Mouse (Mus musculus) forebrain, embryonic 11.5 days (tissue): ENCODE measurements around the gene Gprc5c. TPM values are rescaled to one million over a fixed set of nuclear protein-coding genes. Genes with fewer than 3 reads are reported as not detected.
"Not testable (repeated sequence)": the region's sequence is repeated elsewhere in the genome, so short reads cannot be mapped to it uniquely, and the experiment has no call there.

Source experiments
- ATAC-seq: fragments of 200-750 bp; cut with Nextera tagmentation; replicated peaks from 2 replicates; pipeline ENCODE4 v1.8.0; 2017; ENCODE audit warnings: moderate TSS enrichment; ENCODE audit not compliant: low FRiP score
- DNase-seq: peaks from one replicate; pipeline ENCODE4 v3.0.0-alpha.2; 2017; ENCODE audit warnings: low spot score
- H3K27ac ChIP-seq: fragments of 300-500 bp; sonication (generic); 2 replicates; pipeline ENCODE4 v1.5.1; 2014; ENCODE audit warnings: low read depth, low read length
- H3K27me3 ChIP-seq: fragments of 300-500 bp; sonication (generic); 2 replicates; pipeline ENCODE4 v1.6.1; 2014; ENCODE audit warnings: mild to moderate bottlenecking, low read length, mixed read lengths; ENCODE audit not compliant: control insufficient read depth, insufficient read depth
- H3K36me3 ChIP-seq: fragments of 300-500 bp; sonication (generic); 2 replicates; pipeline ENCODE4 v1.6.1; 2014; ENCODE audit warnings: mild to moderate bottlenecking, low read length, moderate library complexity, mixed read lengths; ENCODE audit not compliant: control insufficient read depth, insufficient read depth
- H3K4me1 ChIP-seq: fragments of 300-500 bp; sonication (generic); replicated peaks from 2 replicates; pipeline ENCODE4 v1.6.1; 2014; ENCODE audit warnings: low read length, mixed read lengths; ENCODE audit not compliant: control insufficient read depth, insufficient read depth
- H3K4me2 ChIP-seq: fragments of 300-500 bp; sonication (generic); 2 replicates; pipeline ENCODE4 v1.6.1; 2014; ENCODE audit warnings: low read depth, mild to moderate bottlenecking, low read length, moderate library complexity, mixed read lengths; ENCODE audit not compliant: severe bottlenecking
- H3K4me3 ChIP-seq: fragments of 300-500 bp; sonication (generic); 2 replicates; pipeline ENCODE4 v1.5.1; 2014; ENCODE audit warnings: low read depth, low read length
- H3K9ac ChIP-seq: fragments of 300-500 bp; sonication (generic); 2 replicates; pipeline ENCODE4 v1.6.1; 2014; ENCODE audit warnings: low read length
- H3K9me3 ChIP-seq: fragments of 300-500 bp; sonication (generic); 2 replicates; pipeline ENCODE4 v1.6.1; 2016; ENCODE audit warnings: low read length, mixed read lengths; ENCODE audit not compliant: control insufficient read depth
- WGBS: fragments of 180-500 bp; shearing (Covaris S2); extraction: QIAGEN DNeasy Blood & Tissue Kit; methylation state at CpG from one replicate; pipeline ENCODE4 v1.1.7; 2014; 5-methylcytosine and 5-hydroxymethylcytosine counted together
- polyA plus RNA-seq: library from polyadenylated mRNA; unstranded; fragments of >200 nt; fragmentation: Nextera tagmentation; extraction: Ambion mirVana; gene quantifications from 2 replicates; pipeline ENCODE4 v1.2.1, GENCODE M21; 2014

Gene Gprc5c
- polyA plus RNA-seq, 1 experiment from 2014 or later: 14.1 TPM

DNA sequence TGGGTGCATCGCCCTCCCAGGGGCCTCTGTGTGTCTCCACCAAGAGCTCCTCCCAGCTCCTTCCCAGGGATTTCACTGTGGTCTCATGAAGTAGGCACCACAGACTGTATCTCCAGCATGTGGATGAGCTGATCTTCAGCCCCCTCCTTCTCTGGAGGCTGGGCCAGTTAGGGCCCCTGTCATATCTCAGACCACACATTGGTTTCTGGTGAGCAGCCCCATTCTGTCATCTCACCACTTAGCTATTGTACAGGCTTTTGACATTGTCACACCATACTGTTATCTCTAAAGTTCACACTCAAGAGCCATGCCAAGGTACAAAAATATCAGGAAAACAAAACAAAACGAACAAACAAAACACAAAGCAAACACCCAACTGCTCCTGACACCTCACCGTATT is 45.1 kb downstream of the Gprc5c start:
- WGBS: 93% methylated on average over 3 of the region's 3 CpGs
- DNase-seq: no peak
- H3K36me3 ChIP-seq: no peaks in the 10 kb centered on the region
- no peak overlapping the region for H3K9ac ChIP-seq
- H3K4me1 ChIP-seq: no peaks in the 10 kb centered on the region
- no peaks in the 10 kb centered on the region for H3K27me3 ChIP-seq
- H3K4me2 ChIP-seq: no peak overlapping the region
- H3K4me3 ChIP-seq: no peak overlapping the region
- ATAC-seq: no peak
- no peak overlapping the region for H3K27ac ChIP-seq
- H3K9me3 ChIP-seq: no peaks in the 10 kb centered on the region

DNA sequence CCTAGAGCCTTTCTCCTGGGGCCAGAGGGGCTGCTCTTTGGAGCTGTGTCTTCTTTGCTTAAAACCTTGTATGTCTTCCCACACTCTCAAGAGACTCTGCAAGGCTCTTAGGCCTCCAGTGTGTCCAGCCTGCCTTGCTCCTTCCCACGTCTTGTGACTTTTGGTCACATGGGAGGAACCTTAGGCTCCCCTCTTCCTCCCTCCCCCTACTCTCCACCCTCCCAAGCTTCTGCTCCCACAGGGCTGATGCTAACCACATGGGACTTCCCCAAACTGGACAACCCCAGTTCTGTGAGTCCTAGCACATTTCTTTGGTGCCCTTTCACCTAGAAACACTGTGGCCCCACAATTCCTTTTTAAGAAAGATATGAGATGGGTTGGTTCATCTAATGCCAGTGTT is 47.1 kb downstream of the Gprc5c start:
- WGBS: 40% methylated on average over 1 of the region's 1 CpGs
- H3K36me3 ChIP-seq: no peaks in the 10 kb centered on the region

DNA sequence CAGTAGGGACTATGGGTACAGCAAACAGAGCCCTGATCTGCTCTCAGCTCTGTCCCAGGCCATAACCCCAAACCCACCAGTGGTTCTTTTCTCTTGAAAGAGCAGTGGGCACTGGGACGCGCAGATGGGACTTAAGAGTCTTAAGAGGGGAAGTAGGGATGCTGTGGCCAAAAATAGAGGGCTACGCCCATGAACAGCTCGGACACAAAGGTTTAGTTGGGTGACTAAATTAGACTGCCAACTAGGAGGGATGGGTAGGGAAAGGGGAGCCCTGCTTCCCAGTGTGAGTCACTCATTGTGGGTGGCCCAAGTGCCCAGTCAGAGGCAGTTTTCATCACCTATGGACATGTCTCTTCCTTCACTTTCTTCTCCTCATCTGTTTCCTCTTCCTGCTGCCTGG is 52.3 kb downstream of the Gprc5c start:
- H3K36me3 ChIP-seq: no peaks in the 10 kb centered on the region
- no peaks in the 10 kb centered on the region for H3K27me3 ChIP-seq
- no peak for ATAC-seq
- H3K4me2 ChIP-seq: no peak overlapping the region
- no peak overlapping the region for H3K4me3 ChIP-seq
- no peak overlapping the region for H3K9ac ChIP-seq
- no peak for DNase-seq
- no peak overlapping the region for H3K27ac ChIP-seq
- 81% methylated on average over 4 of the region's 4 CpGs for WGBS
- no peaks in the 10 kb centered on the region for H3K9me3 ChIP-seq
- H3K4me1 ChIP-seq: no peaks in the 10 kb centered on the region

More for the DNA sequence above, 47.1 kb downstream of the Gprc5c start:
- Histone ChIP-seq H3K9me3 (no peaks in the 10 kb centered on the region), H3K4me1 (no peaks in the 10 kb centered on the region), H3K4me3 (no peak overlapping the region), H3K4me2 (no peak overlapping the region), H3K9ac (no peak overlapping the region), H3K27me3 (no peaks in the 10 kb centered on the region), H3K27ac (no peak overlapping the region)
- DNase-seq (no peak), ATAC-seq (no peak)

DNA sequence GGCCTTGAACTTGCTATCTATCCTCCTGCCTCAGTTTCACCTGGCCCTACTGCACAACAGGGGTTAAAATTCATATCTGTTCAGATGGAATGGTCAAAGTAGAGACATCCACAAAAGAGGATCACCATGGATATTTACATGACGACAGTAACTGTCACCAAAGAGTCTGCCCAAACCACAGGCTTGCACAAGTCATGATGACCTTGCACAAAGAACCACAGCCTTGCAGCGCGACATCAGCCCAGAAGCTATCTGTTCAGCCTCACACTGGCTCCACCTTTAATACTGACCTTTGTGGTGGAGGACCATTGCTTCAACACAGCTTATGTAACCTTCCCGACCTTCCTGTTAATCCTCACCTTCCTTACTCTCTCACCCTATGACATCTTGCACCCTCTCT is 56.6 kb downstream of the Gprc5c start:
- H3K9me3 ChIP-seq: no peaks in the 10 kb centered on the region
- ATAC-seq (no peak), DNase-seq (no peak)
- H3K4me1 ChIP-seq: no peaks in the 10 kb centered on the region
- no peaks in the 10 kb centered on the region for H3K27me3 ChIP-seq
- 85% methylated on average over 4 of the region's 4 CpGs for WGBS
- H3K4me3 ChIP-seq: no peak overlapping the region
- H3K9ac ChIP-seq: no peak overlapping the region
- H3K4me2 ChIP-seq: no peak overlapping the region
- no peaks in the 10 kb centered on the region for H3K36me3 ChIP-seq
- no peak overlapping the region for H3K27ac ChIP-seq

DNA sequence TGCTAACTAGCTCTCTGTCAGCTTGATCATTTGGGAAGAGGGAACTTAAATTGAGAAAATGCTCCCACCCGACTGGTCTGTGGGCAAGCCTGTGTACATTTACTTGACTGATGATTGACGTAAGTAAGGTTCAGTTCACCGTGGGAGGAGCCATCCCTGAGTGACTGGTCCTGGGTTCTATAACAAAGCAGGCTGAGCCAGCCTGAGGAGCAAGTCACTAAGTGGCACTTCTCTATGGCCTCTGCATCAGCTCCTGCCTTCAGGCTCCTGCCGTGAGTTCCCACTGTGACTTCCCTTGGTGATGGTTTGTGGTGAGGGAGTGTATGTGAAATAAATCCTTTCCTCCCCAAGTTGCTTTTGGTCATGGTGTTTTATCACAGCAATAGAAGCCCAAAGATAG is 57.1 kb downstream of the Gprc5c start:
- H3K9ac ChIP-seq: no peak overlapping the region
- no peaks in the 10 kb centered on the region for H3K27me3 ChIP-seq
- H3K4me3 ChIP-seq: no peak overlapping the region
- WGBS: 59% methylated on average over 4 of the region's 4 CpGs
- H3K4me2 ChIP-seq: no peak overlapping the region
- ATAC-seq (no peak), DNase-seq (no peak)
- no peak overlapping the region for H3K27ac ChIP-seq
- no peaks in the 10 kb centered on the region for H3K9me3 ChIP-seq
- no peaks in the 10 kb centered on the region for H3K36me3 ChIP-seq
- H3K4me1 ChIP-seq: no peaks in the 10 kb centered on the region

DNA sequence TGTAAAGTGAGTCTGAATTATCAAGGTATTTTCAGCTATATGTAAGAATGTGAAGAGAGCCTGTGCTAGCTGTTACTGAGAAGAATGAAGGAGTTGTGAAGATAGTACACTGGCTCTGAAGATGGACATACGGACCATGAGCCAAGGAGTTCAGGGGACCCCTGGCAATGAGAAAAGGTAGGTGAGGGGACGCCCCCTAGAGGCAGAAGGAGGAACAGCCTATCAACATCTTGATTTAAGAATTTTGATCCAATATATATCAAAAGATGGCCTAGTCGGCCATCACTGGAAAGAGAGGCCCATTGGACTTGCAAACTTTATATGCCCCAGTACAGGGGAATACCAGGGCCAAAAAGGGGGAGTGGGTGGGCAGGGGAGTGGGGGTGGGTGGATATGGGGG is 58.6 kb downstream of the Gprc5c start:
- not testable (repeated sequence) for H3K27ac ChIP-seq, H3K4me1 ChIP-seq, H3K4me2 ChIP-seq, H3K9ac ChIP-seq, DNase-seq, ATAC-seq, H3K9me3 ChIP-seq, H3K27me3 ChIP-seq, H3K4me3 ChIP-seq, H3K36me3 ChIP-seq
- 57% methylated on average over 3 of the region's 3 CpGs for WGBS

DNA sequence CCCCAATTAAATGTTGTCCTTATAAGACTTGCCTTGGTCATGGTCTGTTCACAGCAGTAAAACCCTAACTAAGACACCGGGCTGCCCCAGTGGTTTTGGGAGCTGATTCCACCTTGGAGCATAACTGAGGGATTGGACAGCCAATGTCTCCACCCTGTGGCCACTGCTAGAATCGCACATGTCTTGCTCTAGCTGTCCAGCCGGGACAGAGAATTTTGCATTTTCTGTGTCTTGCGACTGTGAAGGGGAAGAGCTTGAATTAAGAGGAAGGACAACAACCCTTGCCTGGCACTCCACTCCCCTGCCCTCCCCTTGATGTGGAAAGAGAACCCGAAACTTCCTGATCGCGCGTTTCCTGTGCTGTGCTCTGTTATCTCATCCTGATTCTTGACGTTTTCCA is 61.9 kb downstream of the Gprc5c start:
- Histone ChIP-seq H3K4me3 (no peak overlapping the region), H3K36me3 (no peaks in the 10 kb centered on the region), H3K4me1 (no peaks in the 10 kb centered on the region), H3K4me2 (no peak overlapping the region), H3K9me3 (no peaks in the 10 kb centered on the region), H3K27me3 (no peaks in the 10 kb centered on the region), H3K9ac (no peak overlapping the region), H3K27ac (no peak overlapping the region)
- WGBS: 24% methylated on average over 9 of the region's 9 CpGs
- ATAC-seq (peak; percentile 64), DNase-seq (peak; percentile 89)

DNA sequence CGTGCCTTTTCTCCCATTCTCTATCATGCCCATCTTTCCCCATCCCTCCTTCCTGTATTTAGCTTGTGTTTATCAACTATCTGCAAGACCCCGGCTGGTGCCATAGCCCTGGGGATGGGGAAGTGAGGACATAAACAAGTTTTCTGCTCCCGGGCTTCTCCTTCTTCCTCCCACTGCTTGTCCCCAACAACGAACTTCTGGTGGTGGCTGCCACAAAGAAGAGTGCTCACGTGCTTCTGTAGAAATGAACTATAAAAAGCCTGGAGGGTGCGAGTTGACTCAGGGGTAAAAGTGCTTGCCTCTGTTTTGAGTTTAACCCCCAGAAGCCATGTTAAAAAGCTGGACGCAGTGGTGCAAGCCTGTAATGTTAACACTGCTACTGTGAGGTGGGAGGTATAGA is 64.0 kb downstream of the Gprc5c start:
- Histone ChIP-seq H3K4me3 (no peak overlapping the region), H3K4me1 (no peaks in the 10 kb centered on the region), H3K27ac (no peak overlapping the region), H3K9ac (no peak overlapping the region), H3K36me3 (no peaks in the 10 kb centered on the region), H3K27me3 (no peaks in the 10 kb centered on the region), H3K4me2 (no peak overlapping the region), H3K9me3 (no peaks in the 10 kb centered on the region)
- 62% methylated on average over 7 of the region's 7 CpGs for WGBS
- ATAC-seq: no peak
- no peak for DNase-seq

DNA sequence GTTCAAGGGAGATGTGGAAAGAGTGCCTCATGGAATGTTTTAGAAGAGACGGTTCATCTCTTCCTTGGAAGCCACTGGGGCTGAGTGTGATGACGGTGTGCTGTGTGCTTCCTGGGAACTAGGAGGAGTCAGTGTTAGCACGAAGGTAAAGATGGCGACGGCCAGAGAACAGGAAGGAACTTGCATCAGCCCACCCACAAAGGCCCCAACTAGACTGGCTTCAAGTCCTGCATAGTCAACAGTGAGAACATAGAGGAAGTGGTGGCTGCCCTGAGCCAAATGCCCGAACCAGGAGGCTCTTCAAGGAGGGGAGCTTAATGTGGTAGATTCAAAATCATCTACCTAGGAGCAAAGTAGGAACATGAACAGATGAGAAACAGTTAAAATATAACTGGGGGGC is 66.2 kb downstream of the Gprc5c start:
- H3K9ac ChIP-seq: no peak overlapping the region
- H3K9me3 ChIP-seq: no peaks in the 10 kb centered on the region
- DNase-seq (no peak), ATAC-seq (no peak)
- H3K27me3 ChIP-seq: no peaks in the 10 kb centered on the region
- H3K27ac ChIP-seq: no peak overlapping the region
- H3K4me1 ChIP-seq: no peaks in the 10 kb centered on the region
- H3K36me3 ChIP-seq: no peaks in the 10 kb centered on the region
- no peak overlapping the region for H3K4me2 ChIP-seq
- H3K4me3 ChIP-seq: no peak overlapping the region
- WGBS: 92% methylated on average over 6 of the region's 6 CpGs
